Mouse (Mus musculus) yolk sac, embryonic 10.5 days (tissue): Measurements from ENCODE around the gene Sval2.

Source experiments
- DNase-seq: peaks from one replicate; pipeline ENCODE4 v3.0.0-alpha.2; 2017; ENCODE audit warnings: low spot score

The Sval2 gene

GRCm38 (mm10) chr6:41852689-41853088 is at the start of gene Sval2:
Sval2 (plus strand) TSS chr6:41852989.
- no peak for DNase-seq

GRCm38 (mm10) chr6:41824086-41824485 is 28.7 kb upstream of the Sval2 start:
- no peak for DNase-seq

GRCm38 (mm10) chr6:41829516-41829915 is 23.3 kb upstream of the Sval2 start:
- DNase-seq = no peak

- no peak for DNase-seq
Observed at GRCm38 (mm10) chr6:41847235-41847634, 5.6 kb upstream of the Sval2 start, which contains the start of gene Pip. Pip (plus strand) TSS chr6:41847535.

GRCm38 (mm10) chr6:41864038-41864437 is 11.2 kb downstream of the Sval2 start:
- no peak for DNase-seq

- no peak for DNase-seq
Observed at GRCm38 (mm10) chr6:41911625-41912024, 58.8 kb downstream of the Sval2 start.
